Mouse (Mus musculus): ENCODE data around the gene Mfn2. TPM values are rescaled to one million over a fixed set of nuclear protein-coding genes. Genes with fewer than 3 reads are reported as not detected.
"Not testable (repeated sequence)": the region's sequence is repeated elsewhere in the genome, so short reads cannot be mapped to it uniquely, and the experiment has no call there.

The Mfn2 gene
- total RNA-seq, 2 experiments from 2014 or later, result 187 to 193 TPM

DNA sequence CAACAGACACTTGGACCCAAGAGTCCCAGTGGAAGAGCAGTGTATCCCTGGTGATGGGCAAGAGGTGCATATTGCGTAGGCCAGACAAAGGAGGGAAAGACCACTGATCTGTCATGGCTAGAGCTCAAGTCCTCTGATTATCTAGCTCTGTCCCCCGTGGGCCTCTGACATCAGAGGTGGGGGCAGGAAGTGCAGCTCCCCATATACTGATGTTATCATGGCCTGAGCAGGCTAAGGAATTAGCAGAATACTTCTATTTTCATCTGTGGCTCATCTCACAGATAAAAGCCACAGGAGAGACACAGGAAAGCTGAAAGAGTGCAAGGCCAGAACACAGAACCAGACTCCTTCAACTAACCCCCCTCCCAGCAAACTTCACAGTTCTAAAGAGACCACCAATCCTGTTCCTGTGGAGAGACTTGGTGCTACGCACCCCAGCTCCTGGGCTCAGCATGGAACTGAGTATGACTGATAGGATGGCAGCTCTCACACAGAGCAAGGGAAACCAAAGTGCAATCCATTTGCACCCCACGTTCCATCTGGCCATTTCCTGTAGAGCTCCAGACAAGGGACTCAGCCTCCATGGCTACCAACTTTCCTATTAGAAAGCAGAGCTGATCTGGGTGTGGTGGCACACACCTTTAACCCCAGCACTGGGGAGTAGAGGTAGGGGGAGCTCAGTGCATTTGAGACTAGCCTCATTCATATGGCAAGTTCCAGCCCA, 28.5 kb downstream of the Mfn2 start:
- DNase-seq (ENCODE audit: low spot score in 2 of 2), result no peak
- intact Hi-C loops (cut with DNase I), result no loop called here

- intact Hi-C loops (cut with DNase I), result loop anchor here (5.0 kb wide), 1 partner anchor 68 kb away; the partner anchor contains the start of gene Plod1
- no peak for DNase-seq (ENCODE audit: low spot score in 2 of 2)
Measured at GRCm38 (mm10) chr4:147869238-147869637, 35.3 kb downstream of the Mfn2 start.

GRCm38 (mm10) chr4:147868450-147869031, 36.0 kb downstream of the Mfn2 start, which contains the start of the genes Miip and Fv1:
TSS of gene Miip (minus strand) at chr4:147868816.
TSS of gene Fv1 (plus strand) at chr4:147868979.
- peak; percentile 96 to 99 for DNase-seq (ENCODE audit: low spot score in 2 of 2)
- intact Hi-C loops (cut with DNase I), result loop anchor here (5.0 kb wide), 1 partner anchor 69 kb away; the partner anchor contains the start of gene Plod1

GRCm38 (mm10) chr4:147867563-147868449, 36.7 kb downstream of the Mfn2 start:
- intact Hi-C loops (cut with DNase I), result loop anchor here (5.0 kb wide), 1 partner anchor 69 kb away; the partner anchor contains the start of gene Plod1
- DNase-seq (ENCODE audit: low spot score in 2 of 2), result no peak

DNA sequence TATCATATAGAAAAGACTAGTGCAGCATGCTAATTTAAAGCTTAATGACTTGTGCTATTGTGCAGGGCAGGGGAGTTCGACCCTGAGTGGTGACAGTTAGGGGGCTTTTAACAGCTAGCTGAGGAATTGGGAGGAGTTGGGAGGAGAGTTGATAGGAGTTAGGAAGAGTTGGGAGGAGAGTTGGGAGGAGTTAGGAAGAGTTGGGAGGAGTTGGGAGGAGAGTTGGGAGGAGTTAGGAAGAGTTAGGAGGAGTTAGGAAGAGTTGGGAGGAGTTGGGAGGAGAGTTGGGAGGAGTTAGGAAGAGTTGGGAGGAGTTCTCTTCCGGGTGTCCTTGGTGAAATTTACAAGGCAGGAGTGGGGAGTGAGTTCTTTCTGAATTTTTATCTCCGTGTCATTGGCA, 37.7 kb downstream of the Mfn2 start:
- not testable (repeated sequence) for DNase-seq (ENCODE audit: low spot score in 2 of 2)
- intact Hi-C loops (cut with DNase I), result loop anchor here (5.0 kb wide), 1 partner anchor 71 kb away; the partner anchor contains the start of gene Plod1

DNA sequence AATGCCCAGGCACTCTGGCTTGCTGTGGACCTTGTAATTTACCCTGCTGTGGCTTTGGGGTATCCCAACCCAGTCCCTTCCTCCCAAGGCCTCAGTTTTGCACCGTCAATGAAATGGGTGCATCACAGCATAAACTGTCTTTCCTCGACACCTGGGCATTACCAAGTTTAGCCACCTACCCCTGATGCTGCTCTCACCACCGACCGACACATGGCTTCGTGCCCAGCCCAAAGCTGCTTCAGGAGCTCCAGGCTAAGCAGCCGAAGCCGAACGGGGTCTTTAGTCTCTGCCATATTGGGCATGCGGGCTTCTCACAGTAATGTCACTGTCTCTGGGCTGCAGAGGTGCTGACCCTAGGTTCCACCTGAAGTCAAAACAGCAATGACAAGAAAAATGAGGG, 38.4 kb downstream of the Mfn2 start:
- intact Hi-C loops (cut with DNase I), result loop anchor here (5.0 kb wide), 1 partner anchor 71 kb away; the partner anchor contains the start of gene Plod1

GRCm38 (mm10) chr4:147865651-147866050, 38.9 kb downstream of the Mfn2 start:
- DNase-seq (ENCODE audit: low spot score in 2 of 2), result no peak
- intact Hi-C loops (cut with DNase I), result loop anchor here (5.0 kb wide), 1 partner anchor 72 kb away; the partner anchor contains the start of gene Plod1

More for the DNA sequence above, 38.4 kb downstream of the Mfn2 start:
- no peak for DNase-seq (ENCODE audit: low spot score in 2 of 2)

GRCm38 (mm10) chr4:147862051-147862450, 42.5 kb downstream of the Mfn2 start:
- intact Hi-C loops (cut with DNase I), result no loop called here
- DNase-seq (ENCODE audit: low spot score in 2 of 2), result no peak

DNA sequence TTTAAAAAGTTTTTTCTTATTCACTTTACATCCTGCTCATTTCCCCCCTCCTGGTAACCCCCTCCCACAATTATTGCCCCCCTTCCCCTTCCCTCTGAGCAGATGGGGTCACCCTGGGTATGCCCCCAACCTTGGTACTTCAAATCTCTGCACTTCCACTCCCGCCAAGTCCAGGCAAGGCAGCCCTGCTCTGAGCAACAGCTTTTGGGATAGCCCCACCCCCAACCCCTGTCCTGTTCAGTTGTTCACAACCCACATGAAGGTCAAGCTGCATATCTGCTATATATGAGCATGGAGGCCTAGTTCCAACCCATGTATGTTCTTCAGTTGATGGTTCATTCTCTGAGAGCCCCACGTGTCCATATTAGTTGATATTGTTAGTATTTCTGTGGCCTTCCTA, 53.7 kb downstream of the Mfn2 start:
- intact Hi-C loops (cut with DNase I), result loop anchor here (10.0 kb wide), 1 partner anchor 406 kb away; no protein-coding TSS in a partner anchor
- DNase-seq (ENCODE audit: low spot score in 2 of 2), result no peak

DNA sequence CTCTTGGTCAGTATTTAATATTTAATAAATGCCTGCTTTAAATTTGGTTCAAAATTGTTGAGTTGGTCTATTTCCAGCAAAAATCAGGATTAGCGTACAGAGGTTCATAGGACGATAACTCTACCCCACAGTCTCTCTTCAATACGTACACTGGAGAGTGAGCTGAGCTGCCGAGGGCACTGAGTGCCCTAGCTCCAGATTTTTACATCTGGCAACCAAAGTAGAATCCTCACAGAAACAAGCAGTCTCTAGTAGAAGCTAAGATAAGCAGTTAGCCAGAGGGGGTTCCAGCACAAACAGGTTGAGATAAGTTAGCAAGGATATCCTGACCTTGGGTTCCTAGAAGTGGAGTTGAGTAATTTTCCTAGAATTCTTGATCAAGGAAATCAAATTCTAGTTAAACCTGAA, 55.9 kb downstream of the Mfn2 start:
- intact Hi-C loops (cut with DNase I), result no loop called here
- DNase-seq (ENCODE audit: low spot score in 2 of 2), result no peak

DNA sequence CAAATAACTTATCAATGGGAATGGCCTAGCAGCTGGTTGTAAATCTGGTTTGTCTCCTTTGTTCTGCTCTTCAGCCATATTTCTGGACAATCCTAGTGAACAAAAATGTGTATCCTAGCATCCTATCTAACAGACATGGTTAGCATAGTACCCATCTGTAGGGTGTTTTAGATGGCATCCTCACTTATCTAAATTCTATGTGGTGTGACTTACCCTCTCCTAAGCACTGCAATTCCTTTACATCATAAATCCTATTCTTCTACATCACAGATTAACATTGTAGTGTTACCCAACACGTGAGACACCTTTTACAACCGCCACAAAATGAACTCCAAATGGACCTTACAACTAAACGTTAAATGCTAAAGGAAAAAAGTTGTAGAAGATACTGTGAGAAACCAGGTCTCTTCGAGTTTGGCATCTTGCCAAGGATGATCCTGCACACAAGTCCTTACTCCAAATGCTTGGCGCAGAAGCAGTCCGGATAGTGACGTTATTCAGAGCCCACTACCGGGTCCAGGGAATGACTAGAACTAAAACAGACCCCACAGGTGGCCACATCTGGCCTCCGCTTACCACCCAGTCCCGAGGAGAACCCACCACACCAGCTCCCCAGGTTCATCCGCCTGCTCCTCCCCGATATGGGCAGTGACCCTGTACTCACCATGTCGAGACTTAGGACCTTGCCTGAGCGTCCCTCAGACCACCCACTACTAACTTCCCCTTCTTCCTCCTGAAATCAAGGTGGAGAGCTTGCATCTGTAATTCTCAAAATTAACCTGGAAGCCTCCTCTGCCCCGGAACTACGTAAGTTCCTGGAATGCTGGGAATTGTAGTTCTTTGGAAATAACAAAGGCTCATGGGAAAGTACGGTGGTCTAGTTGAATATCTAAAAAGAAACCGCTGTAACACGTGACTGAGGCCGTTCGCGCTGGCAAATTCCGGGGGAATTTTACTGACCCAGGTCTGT, 56.6 kb downstream of the Mfn2 start, which contains the start of gene Zfp933:
Gene Zfp933 (minus strand): TSS at position 753 of the 970 bp plus-strand sequence.
- intact Hi-C loops (cut with DNase I), result no loop called here

GRCm38 (mm10) chr4:147842871-147843270, 61.6 kb downstream of the Mfn2 start:
- intact Hi-C loops (cut with DNase I), result no loop called here
- DNase-seq (ENCODE audit: low spot score in 2 of 2), result no peak

More for the DNA sequence above, 56.6 kb downstream of the Mfn2 start, which contains the start of gene Zfp933:
- DNase-seq (ENCODE audit: low spot score in 2 of 2), result peak; percentile 84 to 95

- intact Hi-C loops (cut with DNase I), result not testable (repeated sequence)
- peak in 1 of 2 experiments; percentile 22 for DNase-seq (ENCODE audit: low spot score in 2 of 2)
Measured at GRCm38 (mm10) chr4:147839282-147839681, 65.2 kb downstream of the Mfn2 start.

DNA sequence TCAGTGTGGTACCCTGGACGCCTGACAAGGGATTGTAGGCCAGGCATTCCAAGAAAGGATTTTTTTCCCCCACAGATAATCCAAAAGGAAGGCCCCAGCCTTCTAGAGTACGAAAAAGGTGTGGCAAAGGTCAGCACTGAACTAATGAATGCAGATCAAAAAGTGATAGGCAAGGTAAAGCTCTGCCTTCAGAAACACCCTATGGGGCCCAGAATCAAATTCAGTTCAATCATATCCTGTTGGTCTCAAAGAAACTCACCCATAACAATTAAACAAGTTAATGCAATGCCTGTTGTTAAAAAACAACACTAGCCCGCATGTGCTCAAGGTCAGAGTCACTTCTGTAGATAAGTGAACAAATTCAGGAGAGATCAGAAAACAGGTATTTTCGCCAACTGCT, 80.1 kb downstream of the Mfn2 start:
- no peak for DNase-seq (ENCODE audit: low spot score in 2 of 2)
- intact Hi-C loops (cut with DNase I), result no loop called here

Measured in left cerebral cortex, postnatal 25 days (tissue).